Mouse (Mus musculus) frontal cortex, postnatal 14 days (tissue): Measurements from ENCODE around the gene Nrp2.

Source experiments
- DNase-seq, 2 experiments: peaks; one replicate each; pipeline ENCODE4 v3.0.0; 2022; ENCODE audit warnings: low spot score in 2 of 2

Gene Nrp2

GRCm38 (mm10) chr1:62859556-62860300 is 156.6 kb downstream of the Nrp2 start:
- DNase-seq = no peak

GRCm38 (mm10) chr1:62860327-62860726 is 157.2 kb downstream of the Nrp2 start:
- no peak for DNase-seq

- no peak for DNase-seq
Observed at GRCm38 (mm10) chr1:62860788-62861187, 157.7 kb downstream of the Nrp2 start.
